ENCODE assay signal across 8 mouse cellular contexts in genomic region chr3:108287811-108288805, GRCm38 (mm10). TPM values are rescaled to one million over a fixed set of nuclear protein-coding genes. Genes with fewer than 3 reads are reported as not detected.
DNase-seq lines count a peak whose midpoint lies in the region; ATAC-seq and TF ChIP-seq lines count a peak whose summit lies in the region.

No protein-coding gene starts in this region.

- TF ChIP-seq POLR2A in small intestine, adult 2 months (IDR thresholded peaks at IDR 0.05; ENCODE audit: low read depth, low read length): no peak

- H3K4me2 ChIP-seq in hindbrain, embryonic 14.5 days (replicated peaks): peak overlapping the region; percentile 38

- peak overlapping the region; percentile 66 for H3K27ac ChIP-seq in hindbrain, embryonic 14.5 days
- H3K27ac ChIP-seq in small intestine, adult 2 months (ENCODE audit: insufficient read depth, low read depth, low read length): peak overlapping the region; percentile 65

- no peak for ATAC-seq in hindbrain, embryonic 14.5 days (ENCODE audit: low FRiP score)

- H3K4me1 ChIP-seq in hindbrain, embryonic 14.5 days (replicated peaks; ENCODE audit: control insufficient read depth, insufficient read depth, low read length): peaks cover 59% of the 10 kb centered on the region
- peaks cover 33% of the 10 kb centered on the region for H3K4me1 ChIP-seq in small intestine, adult 2 months (ENCODE audit: control insufficient read depth, insufficient read depth, insufficient read length, low read length)

- no peak for TF ChIP-seq CTCF in small intestine, adult 2 months (IDR thresholded peaks at IDR 0.05; ENCODE audit: extremely low read depth, insufficient read length, insufficient replicate concordance, low read depth, low read length)

- no peaks in the 10 kb centered on the region for H3K9me3 ChIP-seq in hindbrain, embryonic 14.5 days (ENCODE audit: control insufficient read depth, low read length)

- DNase-seq in kidney, adult 11 months: peak; percentile 44
- DNase-seq in kidney, adult 9 months: no peak
- DNase-seq in embryo, embryonic 10.5 days (ENCODE audit: low spot score): peak; percentile 72
- no peak for DNase-seq in hindbrain, embryonic 14.5 days (ENCODE audit: low spot score)
- peak; percentile 77 to 83 for DNase-seq in lung, adult 18-20 months
- no peak for DNase-seq in spleen, adult 18-20 months
- DNase-seq in thymus, postnatal 25 days: no peak

- no peak overlapping the region for H3K4me3 ChIP-seq in hindbrain, embryonic 14.5 days (replicated peaks; ENCODE audit: low read length)
- H3K4me3 ChIP-seq in small intestine, adult 2 months (ENCODE audit: low read depth, low read length): no peak overlapping the region

- 0 out of 2 replicates have a peak, but pooled peaks cover 3% of the 10 kb centered on the region for H3K36me3 ChIP-seq in hindbrain, embryonic 14.5 days (replicated peaks; ENCODE audit: control insufficient read depth, insufficient read depth)
- H3K36me3 ChIP-seq in small intestine, adult 2 months (ENCODE audit: control insufficient read depth, insufficient read depth, low read length): no peaks in the 10 kb centered on the region

- H3K27me3 ChIP-seq in hindbrain, embryonic 14.5 days (ENCODE audit: control insufficient read depth, insufficient read depth, low read length): no peaks in the 10 kb centered on the region
- H3K27me3 ChIP-seq in small intestine, adult 2 months (ENCODE audit: control insufficient read depth, insufficient read depth, low read length): no peaks in the 10 kb centered on the region

- WGBS in hindbrain, embryonic 14.5 days: 11% methylated on average over 17 of the region's 17 CpGs
- WGBS in small intestine, adult 2 months: 35% methylated on average over 17 of the region's 17 CpGs

- peak overlapping the region; percentile 40 for H3K9ac ChIP-seq in hindbrain, embryonic 14.5 days

RNA-seq across cellular contexts. Expression of gene Sort1, which starts 4.2 kb away (rescaled TPM):
- 24.2 and 25.4 TPM in 2 replicates for polyA plus RNA-seq in hindbrain, embryonic 14.5 days (2014; fragmentation: Nextera tagmentation; extraction: Ambion mirVana)
- 18.1 and 32.8 TPM in 2 replicates for polyA plus RNA-seq in small intestine, adult 2 months (2012; rRNA removed)

RNA-seq across cellular contexts. Expression of gene Psma5, which starts 31.4 kb away (rescaled TPM):
- 251 and 253 TPM in 2 replicates for polyA plus RNA-seq in hindbrain, embryonic 14.5 days (2014; fragmentation: Nextera tagmentation; extraction: Ambion mirVana)
- polyA plus RNA-seq in small intestine, adult 2 months (2012; rRNA removed): 21.9 and 36.2 TPM in 2 replicates

Comparison
In these comparisons a context has a peak if more than half of its experiments do, and no peak if none do; other contexts are left out.
1. DNase-seq: peak in kidney, adult 11 months (single experiment), embryo, embryonic 10.5 days (single experiment) and lung, adult 18-20 months (2 of 2); none in kidney, adult 9 months (single experiment), hindbrain, embryonic 14.5 days (single experiment), spleen, adult 18-20 months (0 of 2) and thymus, postnatal 25 days (single experiment).